Mouse (Mus musculus): Measurements from ENCODE around the gene Mgmt. TPM values are rescaled to one million over a fixed set of nuclear protein-coding genes. Genes with fewer than 3 reads are reported as not detected.

The Mgmt gene
- total and polyA plus RNA-seq, 2 experiments from 2014 or later, result 0.66 to 1.3 TPM

DNA sequence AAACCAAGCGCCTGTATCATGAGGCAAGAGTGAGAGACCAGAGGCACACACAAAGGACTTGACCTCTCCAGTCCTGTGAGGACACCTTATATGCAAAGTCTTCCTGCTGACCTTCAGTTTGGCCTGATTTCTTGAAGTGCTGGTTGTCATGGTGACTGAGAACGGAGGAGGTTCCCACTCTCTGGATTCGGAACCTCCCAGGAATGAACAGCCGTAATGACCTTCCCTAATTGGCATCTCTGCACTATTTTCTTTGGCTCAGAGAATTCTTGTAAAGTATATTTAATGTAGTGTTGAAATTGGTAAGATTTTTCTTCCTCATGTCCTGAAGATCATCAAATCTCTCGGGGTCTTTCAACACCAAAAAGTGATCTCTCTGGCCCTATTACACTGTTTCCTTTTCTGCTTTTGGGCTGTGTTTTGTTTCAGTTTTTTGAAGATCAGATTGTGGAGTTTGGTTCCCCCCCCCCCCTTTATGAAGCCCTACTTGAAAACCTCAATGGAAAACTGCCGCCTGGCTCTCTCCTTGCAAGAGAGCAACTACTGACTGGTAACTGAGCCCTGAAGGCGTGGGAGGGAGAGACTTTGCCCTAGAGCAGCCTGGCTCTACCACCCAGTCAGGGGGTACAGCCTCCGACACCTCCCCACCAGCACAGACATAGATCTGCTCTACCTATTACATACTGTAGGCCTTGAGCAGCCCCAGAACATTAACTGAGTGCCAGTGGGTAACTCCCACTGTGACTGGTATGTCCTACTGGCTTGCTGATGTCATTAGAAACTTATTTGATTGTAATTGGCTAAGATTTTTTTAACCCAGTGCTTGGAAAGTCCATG is 153.9 kb downstream of the Mgmt start:
- Histone ChIP-seq H3K4me3 (ENCODE audit: low read depth, low read length) (no peak overlapping the region), H3K4me1 (ENCODE audit: insufficient read depth, low read length) (no peaks in the 10 kb centered on the region), H3K36me3 (ENCODE audit: insufficient read depth, low read length) (no peaks in the 10 kb centered on the region), H3K4me2 (ENCODE audit: low read depth, low read length, poor library complexity, severe bottlenecking) (no peak overlapping the region), H3K9me3 (ENCODE audit: low read length) (0 out of 2 replicates have a peak, but pooled peaks cover 3% of the 10 kb centered on the region), H3K27me3 (ENCODE audit: insufficient read depth, low read length) (no peaks in the 10 kb centered on the region), H3K27ac (ENCODE audit: low read depth, low read length) (no peak overlapping the region), H3K9ac (replicated peaks; ENCODE audit: low read length, poor library complexity, severe bottlenecking) (no peak overlapping the region)
- no peak for DNase-seq (ENCODE audit: low spot score)
- no peak for TF ChIP-seq CTCF (IDR thresholded peaks at IDR 0.05)
- ATAC-seq (ENCODE audit: low FRiP score), result no peak
- WGBS, result 62% methylated on average over 8 of the region's 8 CpGs

DNA sequence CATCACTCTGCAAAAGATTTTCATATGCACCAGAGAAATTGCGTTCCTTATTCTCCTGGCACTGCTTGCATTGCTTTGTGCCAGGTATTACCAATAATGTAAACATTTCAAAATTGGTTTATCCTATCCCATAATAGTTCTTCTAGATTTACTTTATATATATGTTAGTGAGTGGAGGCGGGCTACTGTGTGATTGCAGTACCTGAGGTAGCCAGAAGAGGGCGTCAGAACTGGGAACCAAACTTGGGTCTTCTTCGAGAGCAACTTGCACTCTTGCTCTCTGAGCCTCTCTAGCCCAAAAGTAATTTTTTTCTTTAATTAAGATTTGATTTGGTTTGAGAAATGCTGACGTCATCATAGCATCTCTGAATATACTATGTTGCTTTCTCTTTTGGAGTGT is 159.9 kb downstream of the Mgmt start:
- no peak overlapping the region for H3K4me3 ChIP-seq (ENCODE audit: low read depth, low read length)
- WGBS, result 82% methylated on average over 5 of the region's 5 CpGs
- H3K36me3 ChIP-seq (ENCODE audit: insufficient read depth, low read length), result no peaks in the 10 kb centered on the region
- DNase-seq (ENCODE audit: low spot score) (no peak), ATAC-seq (ENCODE audit: low FRiP score) (no peak)
- 0 out of 2 replicates have a peak, but pooled peaks cover 3% of the 10 kb centered on the region for H3K9me3 ChIP-seq (ENCODE audit: low read length)
- peak; percentile 15 for TF ChIP-seq CTCF (IDR thresholded peaks at IDR 0.05)
- no peak overlapping the region for H3K9ac ChIP-seq (replicated peaks; ENCODE audit: low read length, poor library complexity, severe bottlenecking)
- no peak overlapping the region for H3K27ac ChIP-seq (ENCODE audit: low read depth, low read length)
- no peaks in the 10 kb centered on the region for H3K27me3 ChIP-seq (ENCODE audit: insufficient read depth, low read length)
- no peak overlapping the region for H3K4me2 ChIP-seq (ENCODE audit: low read depth, low read length, poor library complexity, severe bottlenecking)
- H3K4me1 ChIP-seq (ENCODE audit: insufficient read depth, low read length), result no peaks in the 10 kb centered on the region

- ATAC-seq (ENCODE audit: low FRiP score) (no peak), DNase-seq (ENCODE audit: low spot score) (no peak)
- no peak overlapping the region for H3K9ac ChIP-seq (replicated peaks; ENCODE audit: low read length, poor library complexity, severe bottlenecking)
- H3K36me3 ChIP-seq (ENCODE audit: insufficient read depth, low read length), result no peaks in the 10 kb centered on the region
- 66% methylated on average over 5 of the region's 5 CpGs for WGBS
- H3K4me3 ChIP-seq (ENCODE audit: low read depth, low read length), result no peak overlapping the region
- no peak for TF ChIP-seq CTCF (IDR thresholded peaks at IDR 0.05)
- H3K9me3 ChIP-seq (ENCODE audit: low read length), result 0 out of 2 replicates have a peak, but pooled peaks cover 3% of the 10 kb centered on the region
- H3K4me1 ChIP-seq (ENCODE audit: insufficient read depth, low read length), result no peaks in the 10 kb centered on the region
- H3K27ac ChIP-seq (ENCODE audit: low read depth, low read length), result no peak overlapping the region
- H3K4me2 ChIP-seq (ENCODE audit: low read depth, low read length, poor library complexity, severe bottlenecking), result no peak overlapping the region
- no peaks in the 10 kb centered on the region for H3K27me3 ChIP-seq (ENCODE audit: insufficient read depth, low read length)
These were observed 161.7 kb downstream of the Mgmt start for GRCm38 (mm10) chr7:137056126-137056525.

GRCm38 (mm10) chr7:137060488-137060887 is 166.1 kb downstream of the Mgmt start:
- ATAC-seq (ENCODE audit: low FRiP score), result no peak
- Histone ChIP-seq H3K9ac (replicated peaks; ENCODE audit: low read length, poor library complexity, severe bottlenecking) (no peak overlapping the region), H3K9me3 (ENCODE audit: low read length) (no peaks in the 10 kb centered on the region), H3K4me2 (ENCODE audit: low read depth, low read length, poor library complexity, severe bottlenecking) (no peak overlapping the region), H3K27ac (ENCODE audit: low read depth, low read length) (no peak overlapping the region), H3K4me3 (ENCODE audit: low read depth, low read length) (no peak overlapping the region), H3K27me3 (ENCODE audit: insufficient read depth, low read length) (no peaks in the 10 kb centered on the region), H3K4me1 (ENCODE audit: insufficient read depth, low read length) (0 out of 2 replicates have a peak, but pooled peaks cover 3% of the 10 kb centered on the region), H3K36me3 (ENCODE audit: insufficient read depth, low read length) (no peaks in the 10 kb centered on the region)
- peak; percentile 62 for TF ChIP-seq CTCF (IDR thresholded peaks at IDR 0.05)
- WGBS, result 46% methylated on average over 3 of the region's 3 CpGs
- DNase-seq (ENCODE audit: low spot score), result peak; percentile 27

DNA sequence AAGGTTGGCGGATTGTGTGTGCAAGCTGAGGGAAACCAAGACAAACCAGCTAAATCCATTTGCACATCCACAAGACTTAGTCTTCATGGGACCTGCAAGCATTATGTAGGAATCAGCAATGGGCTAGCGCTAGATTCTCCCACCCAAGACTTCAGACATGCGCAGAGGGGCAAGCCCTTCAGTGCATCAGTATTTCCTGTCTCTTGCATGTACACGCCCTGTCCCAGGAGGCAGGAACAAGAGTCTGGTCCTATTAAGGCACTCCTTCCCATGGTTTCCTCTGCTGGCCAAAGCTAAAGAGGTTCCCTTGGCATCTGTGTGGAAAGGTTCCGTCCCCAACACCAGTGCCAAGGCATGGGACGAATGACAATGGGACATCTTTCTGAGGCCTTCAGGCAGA is 166.7 kb downstream of the Mgmt start:
- WGBS, result 95% methylated on average over 6 of the region's 6 CpGs
- H3K9me3 ChIP-seq (ENCODE audit: low read length), result no peaks in the 10 kb centered on the region
- H3K27ac ChIP-seq (ENCODE audit: low read depth, low read length), result no peak overlapping the region
- TF ChIP-seq CTCF (IDR thresholded peaks at IDR 0.05), result no peak
- H3K27me3 ChIP-seq (ENCODE audit: insufficient read depth, low read length), result no peaks in the 10 kb centered on the region
- DNase-seq (ENCODE audit: low spot score) (no peak), ATAC-seq (ENCODE audit: low FRiP score) (no peak)
- no peak overlapping the region for H3K4me2 ChIP-seq (ENCODE audit: low read depth, low read length, poor library complexity, severe bottlenecking)
- no peak overlapping the region for H3K9ac ChIP-seq (replicated peaks; ENCODE audit: low read length, poor library complexity, severe bottlenecking)
- H3K36me3 ChIP-seq (ENCODE audit: insufficient read depth, low read length), result no peaks in the 10 kb centered on the region
- no peak overlapping the region for H3K4me3 ChIP-seq (ENCODE audit: low read depth, low read length)
- 0 out of 2 replicates have a peak, but pooled peaks cover 3% of the 10 kb centered on the region for H3K4me1 ChIP-seq (ENCODE audit: insufficient read depth, low read length)

GRCm38 (mm10) chr7:137064255-137064654 is 169.8 kb downstream of the Mgmt start:
- Histone ChIP-seq H3K9me3 (ENCODE audit: low read length) (no peaks in the 10 kb centered on the region), H3K9ac (replicated peaks; ENCODE audit: low read length, poor library complexity, severe bottlenecking) (no peak overlapping the region), H3K27ac (ENCODE audit: low read depth, low read length) (no peak overlapping the region), H3K4me3 (ENCODE audit: low read depth, low read length) (no peak overlapping the region), H3K27me3 (ENCODE audit: insufficient read depth, low read length) (no peaks in the 10 kb centered on the region), H3K36me3 (ENCODE audit: insufficient read depth, low read length) (no peaks in the 10 kb centered on the region), H3K4me1 (ENCODE audit: insufficient read depth, low read length) (0 out of 2 replicates have a peak, but pooled peaks cover 3% of the 10 kb centered on the region), H3K4me2 (ENCODE audit: low read depth, low read length, poor library complexity, severe bottlenecking) (no peak overlapping the region)
- DNase-seq (ENCODE audit: low spot score), result no peak
- no peak for ATAC-seq (ENCODE audit: low FRiP score)
- 37% methylated on average over 9 of the region's 9 CpGs for WGBS
- TF ChIP-seq CTCF (IDR thresholded peaks at IDR 0.05), result no peak
